Mouse (Mus musculus) embryonic facial prominence, embryonic 13.5 days (tissue): Measurements from ENCODE around the gene Cog2. TPM values are rescaled to one million over a fixed set of nuclear protein-coding genes. Genes with fewer than 3 reads are reported as not detected.

ENCODE experiments used
- ATAC-seq: fragments of 200-750 bp; cut with Nextera tagmentation; 2 replicates; pipeline ENCODE4 v1.8.0; 2017; ENCODE audit warnings: low read depth; ENCODE audit not compliant: insufficient number of reproducible peaks, insufficient read depth, low FRiP score, low TSS enrichment
- H3K27ac ChIP-seq: fragments of 300-500 bp; sonication (generic); 2 replicates; pipeline ENCODE4 v1.5.1; 2015; ENCODE audit warnings: moderate library complexity, mild to moderate bottlenecking, inconsistent platforms
- H3K27me3 ChIP-seq: fragments of 300-500 bp; sonication (generic); 2 replicates; pipeline ENCODE4 v1.6.1; 2015; ENCODE audit warnings: mild to moderate bottlenecking, inconsistent platforms
- H3K36me3 ChIP-seq: fragments of 300-500 bp; sonication (generic); 2 replicates; pipeline ENCODE4 v1.6.1; 2015; ENCODE audit warnings: mild to moderate bottlenecking, inconsistent platforms
- H3K4me1 ChIP-seq: fragments of 300-500 bp; sonication (generic); 2 replicates; pipeline ENCODE4 v1.6.1; 2015; ENCODE audit warnings: inconsistent platforms
- H3K4me2 ChIP-seq: fragments of 300-500 bp; sonication (generic); 2 replicates; pipeline ENCODE4 v1.6.1; 2015; ENCODE audit warnings: moderate library complexity, mild to moderate bottlenecking, inconsistent platforms
- H3K4me3 ChIP-seq: fragments of 300-500 bp; sonication (generic); 2 replicates; pipeline ENCODE4 v1.5.1; 2015; ENCODE audit warnings: mild to moderate bottlenecking, inconsistent platforms
- H3K9ac ChIP-seq: fragments of 300-500 bp; sonication (generic); 2 replicates; pipeline ENCODE4 v1.6.1; 2015; ENCODE audit warnings: mild to moderate bottlenecking, inconsistent platforms
- H3K9me3 ChIP-seq: fragments of 300-500 bp; sonication (generic); 2 replicates; pipeline ENCODE4 v1.6.1; 2016; ENCODE audit warnings: inconsistent platforms
- WGBS: fragments of 180-500 bp; shearing (Covaris S2); methylation state at CpG from one replicate; pipeline ENCODE4 v1.1.7; 2015; ENCODE audit warnings: mixed read lengths; 5-methylcytosine and 5-hydroxymethylcytosine counted together
- polyA plus RNA-seq: library from polyadenylated mRNA; unstranded; fragments of >200 nt; fragmentation: Nextera tagmentation; extraction: Ambion mirVana; gene quantifications from 2 replicates; pipeline ENCODE4 v1.2.1, GENCODE M21; 2015

The Cog2 gene
- polyA plus RNA-seq = 39.7 and 39.9 TPM in 2 replicates

DNA sequence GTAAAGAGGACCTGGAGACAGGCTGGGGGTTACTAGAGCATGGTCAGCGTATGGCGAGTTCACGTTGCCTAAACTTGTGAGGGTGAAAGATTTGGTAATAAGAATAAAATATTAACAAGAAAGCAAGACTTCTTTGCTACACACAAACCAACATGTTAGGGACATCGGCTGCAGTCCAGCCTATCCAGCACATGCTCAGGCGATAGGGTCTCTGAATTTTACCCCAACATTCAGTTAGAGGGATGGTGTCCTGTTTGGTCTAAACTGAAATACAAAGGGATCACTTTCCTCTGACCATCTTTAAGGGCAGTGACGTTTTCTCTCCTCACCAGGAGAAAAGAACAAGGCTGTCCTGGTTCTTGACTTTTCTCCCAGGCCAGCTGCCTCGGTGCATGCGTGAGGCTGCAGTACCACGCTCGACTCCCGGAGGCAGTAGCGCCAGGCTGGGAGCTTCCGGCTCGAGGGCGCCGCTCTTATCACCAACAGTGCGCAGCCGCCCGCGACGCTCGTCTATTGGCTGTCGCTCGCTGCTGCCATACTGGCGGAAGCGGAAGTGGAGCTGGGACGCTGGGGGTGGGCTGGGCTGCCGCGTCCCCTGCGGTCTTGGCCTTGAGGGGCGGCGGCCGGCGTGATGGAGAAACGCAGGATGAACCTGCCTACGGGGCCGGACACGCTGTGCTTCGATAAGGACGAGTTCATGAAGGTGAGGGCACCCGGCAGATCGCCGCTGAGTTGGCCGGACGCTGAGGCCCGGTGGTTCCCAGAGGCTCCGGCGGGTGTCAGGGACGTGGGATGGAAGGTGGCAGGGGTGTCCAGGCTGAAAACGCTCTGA is at the start of gene Cog2:
Cog2 (plus strand) TSS at position 519 of the 832 bp plus-strand sequence.
- Histone ChIP-seq H3K9me3 (no peaks in the 10 kb centered on the region), H3K4me1 (peaks cover 15% of the 10 kb centered on the region), H3K27ac (0 out of 2 replicates have a peak within 1 kb of the TSS, but pooled peaks have one; percentile 16), H3K36me3 (peaks cover 6% of the 10 kb centered on the region), H3K9ac (peak within 1 kb of the TSS; percentile 93), H3K4me3 (peak within 1 kb of the TSS; percentile 87), H3K4me2 (peak within 1 kb of the TSS; percentile 86), H3K27me3 (no peaks in the 10 kb centered on the region; the same call in 1 of the 2 replicates)
- peak; percentile 99 for ATAC-seq
- 10% methylated on average over 50 of the region's 50 CpGs for WGBS

GRCm38 (mm10) chr8:124475690-124476089 is 44.9 kb upstream of the Cog2 start:
- no peak overlapping the region for H3K27ac ChIP-seq
- no peaks in the 10 kb centered on the region for H3K36me3 ChIP-seq
- H3K4me1 ChIP-seq = no peaks in the 10 kb centered on the region
- WGBS = 88% methylated on average over 5 of the region's 5 CpGs
- ATAC-seq = no peak
- H3K27me3 ChIP-seq = no peaks in the 10 kb centered on the region; the same call in 1 of the 2 replicates
- H3K4me3 ChIP-seq = no peak overlapping the region
- no peak overlapping the region for H3K9ac ChIP-seq
- H3K9me3 ChIP-seq = no peaks in the 10 kb centered on the region
- H3K4me2 ChIP-seq = no peak overlapping the region

DNA sequence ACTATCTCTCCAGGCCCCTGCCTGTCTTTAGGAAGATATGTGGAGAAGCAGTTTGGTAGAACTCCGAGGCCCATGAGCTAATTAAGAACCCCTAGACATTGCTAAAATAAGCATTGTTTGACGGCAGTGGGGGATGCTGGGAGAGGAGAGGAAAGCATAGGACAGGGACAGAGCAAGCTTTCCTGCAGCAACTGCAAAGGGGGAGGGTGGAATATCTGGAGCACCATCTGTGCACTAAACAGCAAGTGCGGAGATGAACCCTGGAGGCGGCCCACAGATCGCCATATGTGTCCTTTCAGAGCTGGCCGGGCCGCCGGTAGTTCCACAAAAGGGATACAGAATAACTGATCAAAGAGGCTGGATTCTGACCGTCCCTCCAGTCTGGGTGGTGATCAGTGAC is 43.9 kb upstream of the Cog2 start:
- 74% methylated on average over 9 of the region's 9 CpGs for WGBS
- Histone ChIP-seq H3K27ac (no peak overlapping the region), H3K4me3 (no peak overlapping the region), H3K9me3 (no peaks in the 10 kb centered on the region), H3K36me3 (no peaks in the 10 kb centered on the region), H3K4me1 (no peaks in the 10 kb centered on the region), H3K9ac (no peak overlapping the region), H3K27me3 (no peaks in the 10 kb centered on the region; the same call in 1 of the 2 replicates), H3K4me2 (no peak overlapping the region)
- ATAC-seq = no peak

DNA sequence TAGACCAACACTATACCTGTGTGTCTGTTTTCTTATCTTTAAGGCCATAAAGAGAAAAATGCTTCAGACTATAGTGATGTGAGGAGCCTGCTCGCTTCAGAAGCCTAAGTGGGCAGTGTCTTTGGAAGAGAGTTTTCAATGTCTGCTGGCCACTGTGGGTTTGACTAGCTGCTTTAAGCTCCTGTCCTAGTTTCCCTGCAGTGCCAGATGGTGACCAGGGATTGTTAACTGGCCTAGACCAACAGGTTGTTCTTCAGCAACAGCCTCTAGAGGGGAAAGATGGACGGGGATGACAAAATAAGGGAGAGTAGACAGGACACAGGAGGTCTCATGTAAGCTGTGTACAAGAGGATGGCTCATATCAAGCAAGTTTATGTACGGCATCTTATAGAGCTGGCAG is 41.3 kb upstream of the Cog2 start:
- WGBS = 78% methylated on average over 3 of the region's 3 CpGs
- Histone ChIP-seq H3K4me3 (no peak overlapping the region), H3K9me3 (no peaks in the 10 kb centered on the region), H3K4me2 (no peak overlapping the region), H3K27me3 (no peaks in the 10 kb centered on the region), H3K36me3 (no peaks in the 10 kb centered on the region), H3K27ac (no peak overlapping the region), H3K9ac (no peak overlapping the region), H3K4me1 (no peaks in the 10 kb centered on the region)
- no peak for ATAC-seq

DNA sequence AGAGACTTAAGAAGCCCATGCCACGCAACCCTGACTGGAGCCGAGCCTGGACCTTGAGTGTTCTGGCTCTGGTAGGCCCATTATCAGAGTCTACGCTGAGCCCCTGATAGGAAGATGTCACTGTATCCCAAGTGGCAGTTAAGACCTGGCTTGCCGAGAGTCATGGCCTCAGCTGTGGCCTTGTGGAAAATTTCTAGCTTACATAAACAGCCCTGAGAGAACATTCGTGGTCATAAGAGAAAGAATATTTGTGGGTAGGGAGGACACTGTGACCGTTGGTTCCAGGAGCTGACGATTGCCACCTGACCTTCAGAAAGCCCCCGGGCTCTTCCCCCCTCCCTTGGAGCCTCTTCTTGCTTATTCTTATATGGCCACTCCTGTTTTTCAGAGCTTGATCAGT is 40.2 kb upstream of the Cog2 start:
- Histone ChIP-seq H3K4me3 (no peak overlapping the region), H3K36me3 (no peaks in the 10 kb centered on the region), H3K9ac (no peak overlapping the region), H3K4me1 (no peaks in the 10 kb centered on the region), H3K9me3 (no peaks in the 10 kb centered on the region), H3K27me3 (no peaks in the 10 kb centered on the region), H3K27ac (no peak overlapping the region), H3K4me2 (no peak overlapping the region)
- ATAC-seq = no peak
- 85% methylated on average over 8 of the region's 8 CpGs for WGBS

DNA sequence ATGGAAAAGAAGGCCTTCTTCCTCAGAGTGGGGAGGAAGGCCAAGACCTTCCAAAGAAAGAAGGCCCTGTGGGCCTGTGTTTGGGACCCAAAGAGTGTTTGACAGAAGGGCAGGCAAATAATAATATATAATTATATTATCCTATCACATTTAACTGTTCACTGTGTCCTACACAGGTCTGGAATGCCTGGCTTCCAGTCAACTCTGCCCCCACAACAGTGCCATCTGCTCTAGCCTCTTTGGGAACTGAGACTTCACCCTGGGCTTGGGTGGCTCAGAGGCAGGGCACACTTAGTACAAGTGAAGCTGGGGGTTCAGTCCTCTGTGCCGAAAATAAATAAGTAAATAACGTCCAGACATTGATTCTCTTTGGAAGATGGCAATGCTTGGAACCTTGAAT is 37.8 kb upstream of the Cog2 start:
- no peaks in the 10 kb centered on the region for H3K36me3 ChIP-seq
- no peaks in the 10 kb centered on the region for H3K27me3 ChIP-seq
- 84% methylated on average over 2 of the region's 2 CpGs for WGBS
- H3K9ac ChIP-seq = no peak overlapping the region
- H3K27ac ChIP-seq = no peak overlapping the region
- no peak for ATAC-seq
- peaks cover 4% of the 10 kb centered on the region; the same call in 1 of the 2 replicates for H3K4me1 ChIP-seq
- H3K9me3 ChIP-seq = no peaks in the 10 kb centered on the region
- H3K4me3 ChIP-seq = no peak overlapping the region
- no peak overlapping the region for H3K4me2 ChIP-seq

DNA sequence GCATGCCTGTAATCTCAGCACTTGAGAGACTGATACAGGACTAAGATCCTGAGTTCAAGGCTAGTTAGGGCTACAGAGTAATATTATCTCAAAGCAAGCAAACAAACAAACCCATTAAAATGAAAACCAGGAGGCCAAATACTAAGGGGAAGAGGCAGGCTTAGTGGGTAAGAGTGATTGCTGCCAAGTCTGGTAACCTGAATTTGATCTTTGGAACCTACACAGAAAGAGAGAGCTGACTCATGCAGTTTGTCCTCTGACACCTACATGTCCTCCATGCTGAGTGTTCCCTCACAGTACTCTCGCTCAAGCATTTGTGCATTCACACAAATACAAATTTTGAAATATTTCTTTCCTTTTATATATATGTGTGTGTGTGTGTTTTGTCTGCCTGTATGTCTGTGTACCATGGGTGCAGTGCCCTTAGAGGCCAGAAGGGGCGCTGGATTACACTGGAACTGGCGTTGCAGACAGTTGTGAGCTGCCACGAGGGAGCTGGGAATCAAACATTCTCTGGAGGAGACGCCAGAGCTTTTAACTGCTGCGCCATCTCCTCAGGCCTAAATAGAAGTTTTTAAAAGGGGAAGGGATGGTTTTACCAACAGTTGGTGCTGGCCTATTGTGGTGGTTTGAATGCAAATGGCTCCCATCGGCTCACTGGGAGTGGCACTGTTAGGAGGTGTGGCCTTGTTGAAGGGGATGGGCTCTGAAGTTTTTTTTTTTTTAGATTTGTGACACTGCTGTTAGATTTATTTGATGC is 37.0 kb upstream of the Cog2 start:
- Histone ChIP-seq H3K4me1 (peaks cover 7% of the 10 kb centered on the region; the same call in 1 of the 2 replicates), H3K9ac (no peak overlapping the region), H3K36me3 (no peaks in the 10 kb centered on the region), H3K4me2 (no peak overlapping the region), H3K27ac (no peak overlapping the region), H3K4me3 (no peak overlapping the region), H3K27me3 (no peaks in the 10 kb centered on the region), H3K9me3 (no peaks in the 10 kb centered on the region)
- 70% methylated on average over 7 of the region's 7 CpGs for WGBS
- ATAC-seq = no peak

- Histone ChIP-seq H3K9ac (no peak overlapping the region), H3K27ac (no peak overlapping the region), H3K9me3 (no peaks in the 10 kb centered on the region), H3K27me3 (no peaks in the 10 kb centered on the region), H3K4me2 (no peak overlapping the region), H3K4me1 (peaks cover 7% of the 10 kb centered on the region; the same call in 1 of the 2 replicates), H3K36me3 (no peaks in the 10 kb centered on the region), H3K4me3 (no peak overlapping the region)
- no peak for ATAC-seq
- WGBS = 91% methylated on average over 6 of the region's 6 CpGs
Measured at GRCm38 (mm10) chr8:124489311-124489710, 31.3 kb upstream of the Cog2 start.

DNA sequence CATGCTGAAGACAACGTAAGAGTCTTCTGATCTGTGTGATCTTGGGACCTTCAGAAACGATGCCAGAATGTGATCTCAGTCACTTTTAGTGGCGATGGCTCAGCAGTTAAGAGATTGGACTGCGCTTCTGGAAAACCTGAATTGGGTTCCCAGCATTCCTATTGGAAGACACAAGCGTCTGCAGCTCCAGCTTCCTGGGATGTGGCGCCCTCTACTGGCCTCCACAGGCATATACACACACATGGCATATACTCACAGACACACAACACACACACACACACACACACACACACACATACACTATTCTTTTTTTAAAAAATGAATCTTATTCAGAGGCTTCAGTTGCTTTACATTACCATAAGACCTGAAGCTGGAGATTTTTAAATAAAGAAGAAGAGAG is 30.8 kb upstream of the Cog2 start:
- Histone ChIP-seq H3K27me3 (no peaks in the 10 kb centered on the region), H3K4me2 (no peak overlapping the region), H3K36me3 (no peaks in the 10 kb centered on the region), H3K27ac (no peak overlapping the region), H3K9me3 (no peaks in the 10 kb centered on the region), H3K4me1 (peaks cover 7% of the 10 kb centered on the region; the same call in 1 of the 2 replicates), H3K4me3 (no peak overlapping the region), H3K9ac (no peak overlapping the region)
- ATAC-seq = no peak
- 88% methylated on average over 6 of the region's 6 CpGs for WGBS

GRCm38 (mm10) chr8:124494397-124494796 is 26.2 kb upstream of the Cog2 start:
- Histone ChIP-seq H3K9me3 (no peaks in the 10 kb centered on the region), H3K4me2 (no peak overlapping the region), H3K4me3 (no peak overlapping the region), H3K27me3 (no peaks in the 10 kb centered on the region), H3K36me3 (no peaks in the 10 kb centered on the region), H3K27ac (no peak overlapping the region), H3K9ac (no peak overlapping the region), H3K4me1 (no peaks in the 10 kb centered on the region; the same call in 1 of the 2 replicates)
- 76% methylated on average over 3 of the region's 3 CpGs for WGBS
- ATAC-seq = no peak

DNA sequence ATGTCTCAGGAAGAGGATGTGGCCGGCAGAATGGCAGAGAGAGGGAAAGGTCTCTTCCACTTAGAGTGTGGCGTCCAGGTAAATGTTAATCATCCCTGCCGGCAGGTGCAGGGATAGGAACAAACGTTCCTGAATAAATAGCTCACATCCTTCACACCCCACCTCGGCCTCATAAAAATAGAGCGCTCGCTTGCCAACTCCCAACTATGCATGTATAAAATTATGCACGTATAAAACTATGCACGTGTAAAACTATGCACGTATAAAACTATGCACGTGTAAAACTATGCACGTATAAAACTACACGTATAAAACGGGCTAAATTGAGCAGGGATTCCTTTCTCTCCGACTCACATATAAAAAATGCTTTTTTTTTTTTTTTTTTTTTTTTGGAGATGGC is 25.6 kb upstream of the Cog2 start:
- H3K27me3 ChIP-seq = no peaks in the 10 kb centered on the region
- H3K4me3 ChIP-seq = no peak overlapping the region
- ATAC-seq = no peak
- no peaks in the 10 kb centered on the region for H3K9me3 ChIP-seq
- H3K4me2 ChIP-seq = no peak overlapping the region
- H3K4me1 ChIP-seq = no peaks in the 10 kb centered on the region; the same call in 1 of the 2 replicates
- H3K9ac ChIP-seq = no peak overlapping the region
- H3K36me3 ChIP-seq = no peaks in the 10 kb centered on the region
- WGBS = 83% methylated on average over 15 of the region's 15 CpGs
- no peak overlapping the region for H3K27ac ChIP-seq
